Mouse (Mus musculus) MEL (cell line): ENCODE results near the gene Heatr5a. TPM values are rescaled to one million over a fixed set of nuclear protein-coding genes. Genes with fewer than 3 reads are reported as not detected.

Experiments
- DNase-seq: peaks from one replicate; pipeline ENCODE4 v3.0.0; 2011; ENCODE audit warnings: low read depth, low spot score
- H3K27ac ChIP-seq: 2 replicates; pipeline ENCODE4 v1.5.1; 2012; ENCODE audit warnings: low read depth, mild to moderate bottlenecking, control low read depth, low read length, moderate library complexity; ENCODE audit not compliant: control insufficient read depth
- H3K27me3 ChIP-seq, 2 experiments: fragments of 150-350 bp in 1 of 2; sonication (generic) in 1 of 2; 2 replicates each; pipeline ENCODE4 v1.6.1; 2012; ENCODE audit warnings: low read length in 2 of 2, mild to moderate bottlenecking in 2 of 2, improper control_type of control experiment in 1 of 2, moderate library complexity in 1 of 2; ENCODE audit not compliant: insufficient read depth in 2 of 2, control insufficient read depth in 1 of 2
- H3K36me3 ChIP-seq, 2 experiments: 2 replicates each; pipeline ENCODE4 v1.6.1; 2012 to 2014; ENCODE audit warnings: low read length in 2 of 2, improper control_type of control experiment in 1 of 2, inconsistent platforms in 1 of 2, mild to moderate bottlenecking in 1 of 2; ENCODE audit not compliant: insufficient read depth in 2 of 2, control insufficient read depth in 1 of 2
- H3K4me1 ChIP-seq, 2 experiments: fragments of 150-350 bp in 1 of 2; sonication (generic) in 1 of 2; 2 replicates each; pipeline ENCODE4 v1.6.1; 2012; ENCODE audit warnings: low read length in 2 of 2, improper control_type of control experiment in 1 of 2, mild to moderate bottlenecking in 1 of 2; ENCODE audit not compliant: insufficient read depth in 2 of 2, control insufficient read depth in 1 of 2
- H3K4me3 ChIP-seq, 2 experiments: fragments of 150-350 bp in 1 of 2; sonication (generic) in 1 of 2; 2 replicates each; pipeline ENCODE4 v1.5.1; 2012; ENCODE audit warnings: low read depth in 2 of 2, low read length in 2 of 2, mild to moderate bottlenecking in 2 of 2, moderate library complexity in 2 of 2, control low read depth in 1 of 2, improper control_type of control experiment in 1 of 2; ENCODE audit not compliant: control insufficient read depth in 1 of 2, insufficient read depth in 1 of 2
- H3K79me2 ChIP-seq: 2 replicates; pipeline ENCODE4 v1.6.1; 2012; ENCODE audit warnings: mild to moderate bottlenecking, low read length, moderate library complexity; ENCODE audit not compliant: control insufficient read depth, poor library complexity, insufficient read depth
- H3K9ac ChIP-seq: 2 replicates; pipeline ENCODE4 v1.6.1; 2012; ENCODE audit warnings: low read depth, mild to moderate bottlenecking, control low read depth, low read length, moderate library complexity; ENCODE audit not compliant: control insufficient read depth, poor library complexity, severe bottlenecking
- H3K9me3 ChIP-seq: fragments of 150-350 bp; sonication (generic); replicated peaks from 2 replicates; pipeline ENCODE4 v1.6.1; 2012; ENCODE audit warnings: mild to moderate bottlenecking, low read length, improper control_type of control experiment, moderate library complexity; ENCODE audit not compliant: insufficient read depth
- CHD1 ChIP-seq: IDR thresholded peaks from 2 replicates; pipeline ENCODE4 v1.6.1; 2012; ENCODE audit warnings: low read depth, mild to moderate bottlenecking, inconsistent platforms, low read length, improper control_type of control experiment
- CTCF ChIP-seq, 3 experiments: IDR thresholded peaks in 2 of 3; conservative IDR thresholded peaks in 1 of 3; 2 replicates each; pipeline ENCODE4 v1.5.1; 2011 to 2012; ENCODE audit warnings: low read length in 3 of 3, low read depth in 2 of 3, mild to moderate bottlenecking in 2 of 3, improper control_type of control experiment in 1 of 3, inconsistent platforms in 1 of 3, mixed read lengths in 1 of 3, moderate library complexity in 1 of 3; ENCODE audit not compliant: control insufficient read depth in 1 of 3, insufficient read depth in 1 of 3, poor library complexity in 1 of 3, severe bottlenecking in 1 of 3
- E2F4 ChIP-seq: IDR thresholded peaks from 2 replicates; pipeline ENCODE4 v1.6.1; 2011; ENCODE audit warnings: low read depth, low read length, improper control_type of control experiment, borderline replicate concordance
- ETS1 ChIP-seq: IDR thresholded peaks from 2 replicates; pipeline ENCODE4 v1.6.1; 2012; ENCODE audit warnings: low read depth, mild to moderate bottlenecking, inconsistent platforms, low read length, improper control_type of control experiment, moderate library complexity
- GABPA ChIP-seq: IDR thresholded peaks from 2 replicates; pipeline ENCODE4 v1.6.1; 2012; ENCODE audit warnings: low read depth, mild to moderate bottlenecking, inconsistent platforms, low read length, improper control_type of control experiment, moderate library complexity
- GATA1 ChIP-seq: IDR thresholded peaks from 2 replicates; pipeline ENCODE4 v1.6.1; 2011; ENCODE audit warnings: low read depth, low read length, improper control_type of control experiment
- HCFC1 ChIP-seq: IDR thresholded peaks from 2 replicates; pipeline ENCODE4 v1.6.1; 2012; ENCODE audit warnings: low read depth, mild to moderate bottlenecking, inconsistent platforms, low read length, improper control_type of control experiment, moderate library complexity
- JUND ChIP-seq: IDR thresholded peaks from 2 replicates; pipeline ENCODE4 v1.6.1; 2011; ENCODE audit warnings: low read depth, mild to moderate bottlenecking, improper control_type of control experiment, low read length
- MAFK ChIP-seq: IDR thresholded peaks from 2 replicates; pipeline ENCODE4 v1.6.1; 2011; ENCODE audit warnings: low read depth, mild to moderate bottlenecking, low read length, improper control_type of control experiment, borderline replicate concordance
- MAX ChIP-seq: IDR thresholded peaks from 2 replicates; pipeline ENCODE4 v1.6.1; 2011; ENCODE audit warnings: low read length, improper control_type of control experiment
- MAZ ChIP-seq: IDR thresholded peaks from 2 replicates; pipeline ENCODE4 v1.6.1; 2012; ENCODE audit warnings: low read depth, mild to moderate bottlenecking, inconsistent platforms, low read length, improper control_type of control experiment
- MEF2A ChIP-seq: IDR thresholded peaks from 2 replicates; pipeline ENCODE4 v1.6.1; 2014; ENCODE audit warnings: low read depth, mild to moderate bottlenecking, inconsistent platforms, low read length, improper control_type of control experiment; ENCODE audit not compliant: poor library complexity, insufficient replicate concordance, severe bottlenecking; ENCODE audit errors: extremely low read depth
- MYB ChIP-seq: IDR thresholded peaks from 2 replicates; pipeline ENCODE4 v1.6.1; 2011; ENCODE audit warnings: mild to moderate bottlenecking, low read depth, low read length, improper control_type of control experiment
- MYC ChIP-seq: IDR thresholded peaks from 2 replicates; pipeline ENCODE4 v1.6.1; 2011; ENCODE audit warnings: low read depth, mild to moderate bottlenecking, low read length, improper control_type of control experiment, moderate library complexity
- NELFE ChIP-seq: IDR thresholded peaks from 2 replicates; pipeline ENCODE4 v1.6.1; 2011; ENCODE audit warnings: low read depth, low read length, improper control_type of control experiment
- NRF1 ChIP-seq: IDR thresholded peaks from 2 replicates; pipeline ENCODE4 v1.6.1; 2014; ENCODE audit warnings: low read depth, mild to moderate bottlenecking, inconsistent platforms, low read length, improper control_type of control experiment, moderate library complexity; ENCODE audit not compliant: poor library complexity, insufficient read depth, severe bottlenecking
- POLR2A ChIP-seq, 2 experiments: IDR thresholded peaks; 2 replicates each; pipeline ENCODE4 v1.6.1; 2011 to 2012; ENCODE audit warnings: low read length in 2 of 2, mild to moderate bottlenecking in 2 of 2, control low read depth in 1 of 2, improper control_type of control experiment in 1 of 2, low read depth in 1 of 2, moderate library complexity in 1 of 2; ENCODE audit not compliant: control insufficient read depth in 1 of 2, insufficient read depth in 1 of 2, poor library complexity in 1 of 2
- POLR2AphosphoS2 ChIP-seq: IDR thresholded peaks from 2 replicates; pipeline ENCODE4 v1.6.1; 2011; ENCODE audit warnings: low read length, improper control_type of control experiment
- POLR2AphosphoS5 ChIP-seq: IDR thresholded peaks from 2 replicates; pipeline ENCODE4 v1.6.1; 2012; ENCODE audit warnings: low read depth, borderline replicate concordance, mild to moderate bottlenecking, inconsistent platforms, low read length, moderate library complexity, mixed read lengths
- SIN3A ChIP-seq: IDR thresholded peaks from 2 replicates; pipeline ENCODE4 v1.6.1; 2012; ENCODE audit warnings: low read length, improper control_type of control experiment, inconsistent platforms
- SMC3 ChIP-seq: IDR thresholded peaks from 2 replicates; pipeline ENCODE4 v1.6.1; 2011; ENCODE audit warnings: low read depth, low read length, improper control_type of control experiment
- TAL1 ChIP-seq: IDR thresholded peaks from 2 replicates; pipeline ENCODE4 v1.6.1; 2012; ENCODE audit warnings: mild to moderate bottlenecking, inconsistent platforms, low read length, moderate library complexity, mixed read lengths
- TBP ChIP-seq: IDR thresholded peaks from 2 replicates; pipeline ENCODE4 v1.8.0; 2011; ENCODE audit warnings: low read depth, low read length, improper control_type of control experiment
- TCF12 ChIP-seq: IDR thresholded peaks from 2 replicates; pipeline ENCODE4 v1.6.1; 2014; ENCODE audit warnings: low read depth, mild to moderate bottlenecking, inconsistent platforms, low read length, improper control_type of control experiment, moderate library complexity
- USF1 ChIP-seq: IDR thresholded peaks from 2 replicates; pipeline ENCODE4 v1.6.1; 2014; ENCODE audit warnings: low read depth, mild to moderate bottlenecking, inconsistent platforms, low read length, improper control_type of control experiment, moderate library complexity
- USF2 ChIP-seq, 2 experiments: IDR thresholded peaks; 2 replicates each; pipeline ENCODE4 v1.6.1; 2011 to 2012; ENCODE audit warnings: improper control_type of control experiment in 2 of 2, low read length in 2 of 2, borderline replicate concordance in 1 of 2, inconsistent platforms in 1 of 2, low read depth in 1 of 2, mild to moderate bottlenecking in 1 of 2; ENCODE audit not compliant: insufficient read depth in 1 of 2
- ZC3H11A ChIP-seq: IDR thresholded peaks from 2 replicates; pipeline ENCODE4 v1.6.1; 2012; ENCODE audit warnings: low read depth, mild to moderate bottlenecking, inconsistent platforms, low read length, improper control_type of control experiment
- ZKSCAN1 ChIP-seq: IDR thresholded peaks from 2 replicates; pipeline ENCODE4 v1.6.1; 2012; ENCODE audit warnings: low read depth, mild to moderate bottlenecking, inconsistent platforms, low read length, improper control_type of control experiment, moderate library complexity
- ZMIZ1 ChIP-seq: IDR thresholded peaks from 2 replicates; pipeline ENCODE4 v1.6.1; 2012; ENCODE audit warnings: low read depth, mild to moderate bottlenecking, inconsistent platforms, low read length, improper control_type of control experiment, moderate library complexity
- ZNF384 ChIP-seq: IDR thresholded peaks from 2 replicates; pipeline ENCODE4 v1.6.1; 2012; ENCODE audit warnings: low read depth, mild to moderate bottlenecking, inconsistent platforms, low read length, improper control_type of control experiment
- polyA plus RNA-seq, 2 experiments: library from polyadenylated mRNA; stranded (reverse) in 1 of 2; unstranded in 1 of 2; fragments of >175 nt in 1 of 2; fragments of >200 nt in 1 of 2; gene quantifications; 2 replicates each; pipeline versions ENCODE4 v1.2.1 to v1.2.4; 2012; ENCODE audit warnings: low replicate concordance in 2 of 2, low read depth in 1 of 2; ENCODE audit not compliant: insufficient read length in 2 of 2, insufficient read depth in 1 of 2, missing spikeins in 1 of 2
- total RNA-seq: library from RNA; depleted of rRNA; stranded (reverse); fragments of 300-350 nt; gene quantifications from 2 replicates; pipeline ENCODE4 v1.2.3, GENCODE M21; 2012

The Heatr5a gene
- total and polyA plus RNA-seq, 3 experiments = 41.2 to 70.5 (median 70.4) TPM

DNA sequence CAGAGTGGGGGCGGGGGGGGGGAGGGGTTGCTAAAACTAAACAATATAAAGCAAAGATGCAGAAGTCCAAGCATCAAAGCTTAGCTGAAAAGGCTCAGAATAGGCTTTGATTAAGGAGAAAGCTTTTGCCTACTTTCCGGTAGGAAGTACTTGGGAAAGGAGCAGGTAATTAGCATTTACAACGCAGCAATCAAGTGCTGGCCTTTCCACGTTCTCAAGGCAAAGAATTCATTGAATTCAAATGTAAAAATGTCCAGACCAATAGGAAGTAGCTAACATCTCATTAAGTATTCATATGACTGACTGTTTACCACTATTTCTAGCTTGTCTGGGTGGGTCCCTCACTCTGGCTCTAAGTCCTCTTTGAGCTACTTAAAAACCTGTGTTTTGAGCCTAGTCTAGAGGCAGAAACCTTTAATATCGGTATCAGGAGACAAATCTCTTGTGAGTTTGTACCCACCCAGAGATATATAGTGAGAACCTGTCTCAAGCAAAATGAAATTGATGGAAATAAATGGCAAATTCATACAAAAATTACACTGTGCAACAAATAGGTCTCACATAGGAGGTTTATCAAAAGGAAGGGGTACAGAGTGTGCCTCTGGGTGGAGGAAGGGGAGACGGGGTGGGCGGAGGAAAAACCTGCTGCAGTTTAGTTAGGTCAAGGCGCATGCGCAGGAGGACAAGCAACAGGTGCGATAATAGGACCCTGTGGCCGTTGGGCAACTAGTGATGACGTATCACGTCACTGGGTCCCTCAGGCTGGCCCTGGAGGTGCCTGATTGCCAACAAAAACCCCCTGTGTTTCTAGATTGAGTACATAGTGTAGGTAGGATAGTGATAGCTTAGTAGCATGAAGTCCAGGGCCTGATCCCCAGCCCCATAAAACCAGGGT, 112.7 kb downstream of the Heatr5a start:
- H3K79me2 ChIP-seq = no peaks in the 10 kb centered on the region
- H3K27ac ChIP-seq = peak overlapping the region; percentile 73
- peak; percentile 59 for DNase-seq
- peaks cover 17 to 37% of the 10 kb centered on the region in 2 experiments for H3K4me1 ChIP-seq
- peak; percentile 15; the same call in 1 of the 2 replicates for TF ChIP-seq TCF12
- TF ChIP-seq TBP = no peak
- TF ChIP-seq MAFK = no peak
- no peak for TF ChIP-seq POLR2A (IDR thresholded peaks at IDR 0.05; ENCODE audit: control insufficient read depth in 1 of 2, insufficient read depth in 1 of 2, low read depth in 1 of 2, low read length in 2 of 2, poor library complexity in 1 of 2)
- TF ChIP-seq MYC = no peak
- TF ChIP-seq GABPA = no peak
- no peak for TF ChIP-seq CTCF (IDR thresholded peaks at IDR 0.05 in 2 of 3, conservative IDR thresholded peaks at IDR 0.05 in 1 of 3; ENCODE audit: control insufficient read depth in 1 of 3, insufficient read depth in 1 of 3, low read depth in 2 of 3, low read length in 3 of 3, poor library complexity in 1 of 3, severe bottlenecking in 1 of 3)
- no peak for TF ChIP-seq ZNF384
- no peak for TF ChIP-seq SMC3
- TF ChIP-seq NRF1 = peak; percentile 61
- TF ChIP-seq MYB = peak; percentile 40; the same call in 1 of the 2 replicates
- no peak for TF ChIP-seq GATA1
- no peak for TF ChIP-seq TAL1
- no peak for TF ChIP-seq ETS1
- no peak for TF ChIP-seq USF1
- no peak for TF ChIP-seq MAZ
- no peak for TF ChIP-seq JUND
- no peak for TF ChIP-seq MEF2A
- no peak for TF ChIP-seq ZMIZ1
- TF ChIP-seq CHD1 = no peak
- no peak for TF ChIP-seq USF2 (IDR thresholded peaks at IDR 0.05; ENCODE audit: borderline replicate concordance in 1 of 2, insufficient read depth in 1 of 2, low read depth in 1 of 2, low read length in 2 of 2)
- TF ChIP-seq SIN3A = 0 out of 2 replicates have a peak, but pooled peaks have one; percentile 22
- peak; percentile 52 for TF ChIP-seq HCFC1
- no peak for TF ChIP-seq ZKSCAN1
- TF ChIP-seq ZC3H11A = no peak
- peak; percentile 31; the same call in 1 of the 2 replicates for TF ChIP-seq NELFE
- TF ChIP-seq MAX = peak; percentile 38; the same call in 1 of the 2 replicates
- TF ChIP-seq POLR2AphosphoS2 = no peak
- TF ChIP-seq E2F4 = no peak
- TF ChIP-seq POLR2AphosphoS5 = no peak
- H3K9me3 ChIP-seq = no peaks in the 10 kb centered on the region
- H3K36me3 ChIP-seq = peaks cover 0 to 48% of the 10 kb centered on the region in 2 experiments; a peak in 2 of 4 replicates
- no peak overlapping the region; the same call in 1 of the 2 replicates for H3K9ac ChIP-seq
- no peak overlapping the region for H3K4me3 ChIP-seq
- no peaks in the 10 kb centered on the region for H3K27me3 ChIP-seq
